Mouse (Mus musculus) liver, embryonic 14.5 days (tissue): ENCODE data around the gene Ambra1.

Experiments
- CTCF ChIP-seq: IDR thresholded peaks from 2 replicates; pipeline ENCODE4 v1.5.1; 2016; ENCODE audit warnings: antibody characterized with exemption, low read depth, control low read depth
- EP300 ChIP-seq: IDR thresholded peaks from 2 replicates; pipeline ENCODE4 v1.6.1; 2016; ENCODE audit warnings: antibody characterized with exemption, low read depth

- TF ChIP-seq CTCF (no peak), EP300 (no peak)
Observed at GRCm38 (mm10) chr2:91921181-91921789, 191.4 kb downstream of the Ambra1 start.
